Mouse (Mus musculus): ENCODE data around the gene Crtac1. TPM values are rescaled to one million over a fixed set of nuclear protein-coding genes. Genes with fewer than 3 reads are reported as not detected.
A peak's percentile ranks its signal among the peaks of the same experiment; 100 is the strongest.

The Crtac1 gene
- polyA plus RNA-seq, 1 experiment from 2014 or later, result 78.4 TPM

DNA sequence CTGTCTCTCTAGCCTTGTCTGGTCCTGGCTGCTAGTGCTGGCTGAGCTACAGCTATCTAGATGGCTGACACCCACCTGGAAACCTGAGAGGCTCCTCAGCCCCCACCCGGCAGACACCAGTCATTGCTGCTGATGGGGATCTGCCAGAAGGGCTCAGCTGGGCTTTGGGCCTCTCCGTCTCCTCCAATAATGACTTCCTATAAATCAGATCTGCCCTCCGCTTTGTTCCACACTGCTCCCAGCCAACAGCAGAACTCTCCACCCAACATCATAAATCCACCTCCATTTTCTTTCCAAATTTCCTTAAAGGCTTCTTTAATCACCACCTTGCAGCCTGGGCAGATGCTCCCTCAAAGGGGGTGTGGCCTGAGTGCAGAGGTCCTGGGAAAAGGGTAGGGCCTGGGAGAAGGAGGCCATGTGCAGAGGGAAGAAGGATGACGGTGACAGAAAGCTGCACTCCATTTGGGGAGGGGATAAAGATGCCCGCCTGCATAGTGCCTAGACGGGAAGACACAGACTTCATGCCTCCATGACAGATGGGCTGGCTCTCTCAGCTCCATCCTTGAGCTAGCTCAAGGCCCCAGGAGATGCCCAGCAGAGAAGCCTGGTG is 116.4 kb downstream of the Crtac1 start:
- Histone ChIP-seq H3K4me3 (ENCODE audit: low read depth, low read length) (no peak overlapping the region), H3K4me1 (ENCODE audit: control insufficient read depth, insufficient read depth, low read length) (peaks cover 33% of the 10 kb centered on the region), H3K27me3 (ENCODE audit: control insufficient read depth, insufficient read depth, low read length) (no peaks in the 10 kb centered on the region), H3K36me3 (ENCODE audit: control insufficient read depth, insufficient read depth, low read length) (no peaks in the 10 kb centered on the region), H3K27ac (ENCODE audit: low read depth, low read length) (peak overlapping the region; percentile 65), H3K4me2 (ENCODE audit: low read depth, low read length) (no peak overlapping the region), H3K9ac (replicated peaks; ENCODE audit: low read depth, low read length) (0 out of 2 replicates have a peak overlapping the region, but pooled peaks have one; percentile 12), H3K9me3 (ENCODE audit: control insufficient read depth, low read length) (no peaks in the 10 kb centered on the region)
- WGBS, result 19% methylated on average over 6 of the region's 6 CpGs
- ATAC-seq (ENCODE audit: low read depth), result peak; percentile 17

DNA sequence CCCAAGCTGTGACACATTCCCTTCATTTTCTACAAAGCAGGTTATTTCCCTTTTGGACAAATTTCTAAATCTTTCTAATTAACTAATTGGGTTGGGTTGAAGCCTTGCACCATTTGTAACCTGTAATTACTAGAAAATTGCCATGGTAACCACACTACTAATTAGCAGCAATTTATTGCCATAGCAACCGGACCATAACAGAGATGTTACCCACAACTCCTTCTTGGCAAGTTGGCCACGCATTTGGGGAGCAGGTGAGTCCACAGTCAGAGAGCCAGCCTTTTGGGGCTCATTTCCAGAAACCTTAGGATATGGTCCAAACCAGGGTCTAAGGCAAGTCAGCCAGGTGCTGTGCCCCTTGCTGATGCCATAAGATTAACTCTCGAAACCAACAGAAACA is 119.4 kb downstream of the Crtac1 start:
- Histone ChIP-seq H3K4me1 (ENCODE audit: control insufficient read depth, insufficient read depth, low read length) (peaks cover 17% of the 10 kb centered on the region), H3K9ac (replicated peaks; ENCODE audit: low read depth, low read length) (no peak overlapping the region), H3K4me3 (ENCODE audit: low read depth, low read length) (no peak overlapping the region), H3K27me3 (ENCODE audit: control insufficient read depth, insufficient read depth, low read length) (no peaks in the 10 kb centered on the region), H3K4me2 (ENCODE audit: low read depth, low read length) (no peak overlapping the region), H3K27ac (ENCODE audit: low read depth, low read length) (peak overlapping the region; percentile 60; the same call in 1 of the 2 replicates), H3K36me3 (ENCODE audit: control insufficient read depth, insufficient read depth, low read length) (no peaks in the 10 kb centered on the region), H3K9me3 (ENCODE audit: control insufficient read depth, low read length) (no peaks in the 10 kb centered on the region)
- WGBS, result 47% methylated on average over 3 of the region's 3 CpGs
- ATAC-seq (ENCODE audit: low read depth), result no peak

DNA sequence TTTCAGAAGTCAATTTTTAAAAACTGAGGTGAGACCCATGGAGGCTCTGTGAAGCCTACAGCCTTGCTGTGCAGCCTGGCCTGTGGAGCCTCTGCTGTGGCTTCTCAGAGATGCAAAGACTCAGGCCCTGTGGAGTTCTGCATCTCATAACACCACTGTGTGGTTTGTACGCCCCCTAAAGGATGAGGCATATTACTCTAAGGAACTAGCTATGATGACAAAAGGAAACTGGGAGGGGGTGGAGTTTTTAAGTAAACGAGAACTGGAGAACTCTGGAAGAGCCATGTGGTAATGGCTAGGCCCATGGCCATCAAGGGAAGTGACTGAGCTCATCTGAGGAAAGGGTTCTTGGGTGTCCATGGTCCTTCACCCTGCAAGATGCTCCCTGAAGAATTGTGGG is 120.3 kb downstream of the Crtac1 start:
- WGBS, result 51% methylated on average over 2 of the region's 2 CpGs
- Histone ChIP-seq H3K36me3 (ENCODE audit: control insufficient read depth, insufficient read depth, low read length) (no peaks in the 10 kb centered on the region), H3K4me1 (ENCODE audit: control insufficient read depth, insufficient read depth, low read length) (peaks cover 17% of the 10 kb centered on the region), H3K4me2 (ENCODE audit: low read depth, low read length) (no peak overlapping the region), H3K27me3 (ENCODE audit: control insufficient read depth, insufficient read depth, low read length) (no peaks in the 10 kb centered on the region), H3K9ac (replicated peaks; ENCODE audit: low read depth, low read length) (no peak overlapping the region), H3K27ac (ENCODE audit: low read depth, low read length) (no peak overlapping the region; the same call in 1 of the 2 replicates), H3K4me3 (ENCODE audit: low read depth, low read length) (no peak overlapping the region), H3K9me3 (ENCODE audit: control insufficient read depth, low read length) (no peaks in the 10 kb centered on the region)
- ATAC-seq (ENCODE audit: low read depth), result no peak

DNA sequence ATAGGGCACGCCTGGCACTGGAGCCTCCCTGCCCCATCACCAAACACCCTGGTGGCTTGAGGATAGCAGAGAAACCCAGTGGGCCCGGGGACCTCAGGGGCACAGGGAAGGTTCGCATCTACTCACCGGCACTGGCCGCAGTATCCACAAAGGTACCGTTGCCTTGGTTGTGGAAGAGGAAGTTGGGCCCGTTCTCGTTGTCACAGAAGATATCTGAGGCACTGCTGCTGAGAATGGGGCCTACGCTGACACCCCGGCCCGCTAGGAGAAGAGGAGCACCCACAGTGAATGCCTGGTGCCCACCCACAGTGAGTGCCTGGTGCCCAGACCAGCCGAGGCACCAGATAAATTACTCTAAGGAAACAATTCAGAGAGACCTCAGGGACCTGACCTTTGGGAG is 122.7 kb downstream of the Crtac1 start:
- WGBS, result 86% methylated on average over 12 of the region's 12 CpGs
- H3K27me3 ChIP-seq (ENCODE audit: control insufficient read depth, insufficient read depth, low read length), result no peaks in the 10 kb centered on the region
- no peak for ATAC-seq (ENCODE audit: low read depth)
- H3K4me3 ChIP-seq (ENCODE audit: low read depth, low read length), result no peak overlapping the region
- no peak overlapping the region for H3K4me2 ChIP-seq (ENCODE audit: low read depth, low read length)
- H3K36me3 ChIP-seq (ENCODE audit: control insufficient read depth, insufficient read depth, low read length), result no peaks in the 10 kb centered on the region
- H3K27ac ChIP-seq (ENCODE audit: low read depth, low read length), result no peak overlapping the region
- no peak overlapping the region for H3K9ac ChIP-seq (replicated peaks; ENCODE audit: low read depth, low read length)
- no peaks in the 10 kb centered on the region for H3K9me3 ChIP-seq (ENCODE audit: control insufficient read depth, low read length)
- peaks cover 11% of the 10 kb centered on the region; the same call in 1 of the 2 replicates for H3K4me1 ChIP-seq (ENCODE audit: control insufficient read depth, insufficient read depth, low read length)

DNA sequence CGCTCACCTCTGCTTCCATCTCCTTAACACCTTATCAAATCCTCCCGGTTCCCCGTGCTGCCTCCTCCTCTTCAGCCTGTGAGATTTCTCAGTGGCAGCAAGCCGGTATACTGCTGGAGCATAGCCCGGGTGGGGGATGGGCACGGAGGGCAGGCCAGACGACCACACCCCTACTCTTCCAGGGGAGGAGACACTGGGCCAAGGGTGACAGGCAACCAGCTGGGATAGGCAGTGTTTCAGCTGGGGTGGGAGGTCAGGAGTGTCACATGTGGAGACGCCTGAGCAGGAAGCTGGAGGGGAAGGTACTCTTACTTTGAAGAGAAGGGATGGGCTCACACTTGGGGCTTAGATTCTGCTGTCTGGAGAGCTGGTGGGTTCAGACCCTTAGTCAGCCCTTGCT is 124.6 kb downstream of the Crtac1 start:
- no peaks in the 10 kb centered on the region for H3K9me3 ChIP-seq (ENCODE audit: control insufficient read depth, low read length)
- peaks cover 11% of the 10 kb centered on the region; the same call in 1 of the 2 replicates for H3K4me1 ChIP-seq (ENCODE audit: control insufficient read depth, insufficient read depth, low read length)
- H3K27ac ChIP-seq (ENCODE audit: low read depth, low read length), result no peak overlapping the region
- 10% methylated on average over 8 of the region's 8 CpGs for WGBS
- H3K4me3 ChIP-seq (ENCODE audit: low read depth, low read length), result no peak overlapping the region
- peak; percentile 32; the same call in 1 of the 2 replicates for ATAC-seq (ENCODE audit: low read depth)
- no peaks in the 10 kb centered on the region for H3K27me3 ChIP-seq (ENCODE audit: control insufficient read depth, insufficient read depth, low read length)
- H3K36me3 ChIP-seq (ENCODE audit: control insufficient read depth, insufficient read depth, low read length), result no peaks in the 10 kb centered on the region
- H3K4me2 ChIP-seq (ENCODE audit: low read depth, low read length), result no peak overlapping the region
- no peak overlapping the region for H3K9ac ChIP-seq (replicated peaks; ENCODE audit: low read depth, low read length)

DNA sequence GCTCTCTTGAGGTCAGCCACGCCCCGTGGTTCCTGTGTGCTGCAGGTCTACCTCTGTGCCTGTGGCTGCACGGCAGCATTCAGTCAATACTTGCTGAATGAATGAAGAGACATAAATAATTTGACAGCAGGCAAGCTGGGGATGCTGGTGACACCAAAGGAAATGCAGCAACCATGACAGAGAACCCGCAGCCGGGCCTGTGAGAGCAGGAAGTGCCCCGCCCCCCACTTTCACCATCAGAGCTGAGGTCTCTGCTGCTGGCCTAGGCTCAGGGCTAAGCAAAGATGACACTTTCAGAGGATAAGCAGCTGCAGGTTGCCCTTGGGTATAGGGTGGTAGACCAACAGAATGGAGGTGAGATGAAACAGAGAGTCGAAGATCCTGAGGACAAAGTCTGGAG is 125.4 kb downstream of the Crtac1 start:
- H3K4me1 ChIP-seq (ENCODE audit: control insufficient read depth, insufficient read depth, low read length), result peaks cover 11% of the 10 kb centered on the region; the same call in 1 of the 2 replicates
- H3K9ac ChIP-seq (replicated peaks; ENCODE audit: low read depth, low read length), result no peak overlapping the region
- no peak for ATAC-seq (ENCODE audit: low read depth)
- H3K36me3 ChIP-seq (ENCODE audit: control insufficient read depth, insufficient read depth, low read length), result no peaks in the 10 kb centered on the region
- H3K27ac ChIP-seq (ENCODE audit: low read depth, low read length), result no peak overlapping the region
- no peak overlapping the region for H3K4me2 ChIP-seq (ENCODE audit: low read depth, low read length)
- no peaks in the 10 kb centered on the region for H3K27me3 ChIP-seq (ENCODE audit: control insufficient read depth, insufficient read depth, low read length)
- no peaks in the 10 kb centered on the region for H3K9me3 ChIP-seq (ENCODE audit: control insufficient read depth, low read length)
- no peak overlapping the region for H3K4me3 ChIP-seq (ENCODE audit: low read depth, low read length)
- WGBS, result 36% methylated on average over 7 of the region's 7 CpGs

DNA sequence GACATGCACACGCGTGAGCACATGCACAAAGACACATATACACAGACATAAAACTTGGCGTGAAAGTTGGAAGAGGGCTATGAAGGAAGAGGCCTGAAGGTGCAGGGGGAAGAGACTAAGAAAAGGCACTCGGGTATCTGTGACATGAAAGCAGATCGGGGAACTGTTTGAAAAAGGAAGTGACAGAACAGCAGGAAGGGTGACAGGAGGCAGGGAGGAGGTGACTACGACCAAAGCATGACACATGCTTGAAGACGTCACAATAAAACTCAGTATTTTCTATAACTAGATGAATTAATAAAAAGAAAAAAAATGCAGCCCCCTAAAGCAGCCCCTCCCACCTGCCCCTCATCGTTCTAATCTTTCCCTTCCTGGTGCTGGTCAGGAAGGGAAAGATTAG is 125.8 kb downstream of the Crtac1 start:
- H3K9ac ChIP-seq (replicated peaks; ENCODE audit: low read depth, low read length), result no peak overlapping the region
- ATAC-seq (ENCODE audit: low read depth), result no peak
- WGBS, result 69% methylated on average over 8 of the region's 8 CpGs

DNA sequence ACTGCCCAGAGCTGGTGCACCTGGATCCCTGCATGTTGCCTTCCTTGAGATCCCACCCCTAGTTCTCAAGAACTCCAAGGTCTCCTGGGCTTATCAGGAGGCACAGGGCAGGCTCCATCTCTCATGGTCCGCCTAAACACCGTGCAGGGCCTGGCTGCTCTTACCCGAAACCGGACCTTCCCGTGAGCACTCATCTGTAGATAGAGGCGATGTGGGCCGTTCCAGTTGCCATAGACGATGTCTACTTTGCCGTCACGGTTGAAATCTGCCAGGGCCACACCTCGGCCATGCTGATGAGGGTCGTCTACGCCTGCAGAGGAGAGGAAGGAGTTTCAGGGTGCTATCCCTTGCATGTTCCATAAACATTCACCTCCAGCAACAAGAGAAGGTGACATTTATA is 127.1 kb downstream of the Crtac1 start:
- H3K9ac ChIP-seq (replicated peaks; ENCODE audit: low read depth, low read length), result no peak overlapping the region
- H3K4me2 ChIP-seq (ENCODE audit: low read depth, low read length), result no peak overlapping the region
- peaks cover 20% of the 10 kb centered on the region; the same call in 1 of the 2 replicates for H3K4me1 ChIP-seq (ENCODE audit: control insufficient read depth, insufficient read depth, low read length)
- no peak for ATAC-seq (ENCODE audit: low read depth)
- H3K36me3 ChIP-seq (ENCODE audit: control insufficient read depth, insufficient read depth, low read length), result no peaks in the 10 kb centered on the region
- no peak overlapping the region for H3K4me3 ChIP-seq (ENCODE audit: low read depth, low read length)
- H3K9me3 ChIP-seq (ENCODE audit: control insufficient read depth, low read length), result no peaks in the 10 kb centered on the region
- WGBS, result 89% methylated on average over 13 of the region's 13 CpGs
- H3K27ac ChIP-seq (ENCODE audit: low read depth, low read length), result no peak overlapping the region
- no peaks in the 10 kb centered on the region for H3K27me3 ChIP-seq (ENCODE audit: control insufficient read depth, insufficient read depth, low read length)

More for the DNA sequence above, 125.8 kb downstream of the Crtac1 start:
- H3K27me3 ChIP-seq (ENCODE audit: control insufficient read depth, insufficient read depth, low read length), result no peaks in the 10 kb centered on the region
- H3K27ac ChIP-seq (ENCODE audit: low read depth, low read length), result no peak overlapping the region
- H3K4me2 ChIP-seq (ENCODE audit: low read depth, low read length), result no peak overlapping the region
- no peaks in the 10 kb centered on the region for H3K9me3 ChIP-seq (ENCODE audit: control insufficient read depth, low read length)
- H3K36me3 ChIP-seq (ENCODE audit: control insufficient read depth, insufficient read depth, low read length), result no peaks in the 10 kb centered on the region
- H3K4me3 ChIP-seq (ENCODE audit: low read depth, low read length), result no peak overlapping the region
- H3K4me1 ChIP-seq (ENCODE audit: control insufficient read depth, insufficient read depth, low read length), result peaks cover 15% of the 10 kb centered on the region; the same call in 1 of the 2 replicates

DNA sequence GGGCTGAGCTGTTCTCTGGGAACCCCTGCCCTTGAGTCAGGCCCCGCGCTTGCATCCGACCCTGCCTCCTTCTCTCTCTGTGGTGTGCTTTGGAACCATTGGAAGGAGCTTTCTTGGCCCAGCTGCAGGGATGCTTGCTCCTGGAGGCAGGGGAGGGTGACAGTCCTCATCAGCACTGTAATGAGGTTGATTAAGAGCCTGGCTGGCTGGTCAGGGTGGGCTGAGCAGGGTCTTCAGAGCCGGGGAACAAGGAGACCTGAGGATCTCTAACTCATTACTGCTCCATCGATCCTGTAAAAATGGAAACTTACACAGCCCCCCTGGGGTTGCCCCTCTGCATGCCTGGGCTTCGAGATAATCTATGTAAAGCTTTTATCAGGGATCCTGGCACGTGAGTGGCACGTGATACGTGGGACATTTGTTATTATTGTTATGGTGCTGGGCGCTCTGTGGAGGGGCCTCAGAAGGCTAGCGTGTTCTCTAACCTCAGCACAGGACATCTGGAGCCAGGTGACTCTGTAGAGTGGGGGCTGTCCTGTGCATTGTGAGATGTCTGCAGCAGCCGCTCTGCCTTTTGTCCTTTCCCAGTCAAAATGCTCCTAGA is 128.3 kb downstream of the Crtac1 start:
- Histone ChIP-seq H3K27me3 (ENCODE audit: control insufficient read depth, insufficient read depth, low read length) (no peaks in the 10 kb centered on the region), H3K4me2 (ENCODE audit: low read depth, low read length) (no peak overlapping the region), H3K36me3 (ENCODE audit: control insufficient read depth, insufficient read depth, low read length) (no peaks in the 10 kb centered on the region), H3K9ac (replicated peaks; ENCODE audit: low read depth, low read length) (no peak overlapping the region), H3K9me3 (ENCODE audit: control insufficient read depth, low read length) (no peaks in the 10 kb centered on the region), H3K27ac (ENCODE audit: low read depth, low read length) (peak overlapping the region; percentile 16; the same call in 1 of the 2 replicates), H3K4me3 (ENCODE audit: low read depth, low read length) (no peak overlapping the region), H3K4me1 (ENCODE audit: control insufficient read depth, insufficient read depth, low read length) (peaks cover 20% of the 10 kb centered on the region; the same call in 1 of the 2 replicates)
- WGBS, result 48% methylated on average over 12 of the region's 12 CpGs
- no peak for ATAC-seq (ENCODE audit: low read depth)

Data from neural tube, embryonic 14.5 days (tissue).